Mouse (Mus musculus) kidney, embryonic 14.5 days (tissue): ENCODE results near the gene Slc22a3. TPM values are rescaled to one million over a fixed set of nuclear protein-coding genes. Genes with fewer than 3 reads are reported as not detected.
A peak's percentile ranks its signal among the peaks of the same experiment; 100 is the strongest.

Experiments used
- ATAC-seq: fragments of 200-750 bp; cut with Nextera tagmentation; 2 replicates; pipeline ENCODE4 v1.8.0; 2017; ENCODE audit warnings: moderate number of reproducible peaks, mild to moderate bottlenecking, moderate TSS enrichment, moderate library complexity; ENCODE audit not compliant: low FRiP score, low TSS enrichment
- H3K27ac ChIP-seq: fragments of 300-500 bp; sonication (generic); 2 replicates; pipeline ENCODE4 v1.5.1; 2014; ENCODE audit warnings: low read depth, mild to moderate bottlenecking, low read length, moderate library complexity, mixed read lengths
- H3K27me3 ChIP-seq: fragments of 300-500 bp; sonication (generic); 2 replicates; pipeline ENCODE4 v1.6.1; 2014; ENCODE audit warnings: mild to moderate bottlenecking, low read length; ENCODE audit not compliant: control insufficient read depth, insufficient read depth
- H3K36me3 ChIP-seq: fragments of 300-500 bp; sonication (generic); 2 replicates; pipeline ENCODE4 v1.6.1; 2014; ENCODE audit warnings: low read length, mixed read lengths; ENCODE audit not compliant: control insufficient read depth, insufficient read depth
- H3K4me1 ChIP-seq: fragments of 300-500 bp; sonication (generic); 2 replicates; pipeline ENCODE4 v1.6.1; 2014; ENCODE audit warnings: low read length, mixed read lengths; ENCODE audit not compliant: control insufficient read depth, insufficient read depth
- H3K4me2 ChIP-seq: fragments of 300-500 bp; sonication (generic); replicated peaks from 2 replicates; pipeline ENCODE4 v1.6.1; 2014; ENCODE audit warnings: low read depth, mild to moderate bottlenecking, low read length
- H3K4me3 ChIP-seq: fragments of 300-500 bp; sonication (generic); 2 replicates; pipeline ENCODE4 v1.5.1; 2014; ENCODE audit warnings: mild to moderate bottlenecking, low read length
- H3K9ac ChIP-seq: fragments of 300-500 bp; sonication (generic); 2 replicates; pipeline ENCODE4 v1.6.1; 2014; ENCODE audit warnings: low read depth, mild to moderate bottlenecking, low read length, moderate library complexity
- H3K9me3 ChIP-seq: fragments of 300-500 bp; sonication (generic); 2 replicates; pipeline ENCODE4 v1.6.1; 2016; ENCODE audit warnings: low read length; ENCODE audit not compliant: control insufficient read depth
- WGBS: fragments of 180-500 bp; shearing (Covaris S2); extraction: QIAGEN DNeasy Blood & Tissue Kit; methylation state at CpG from one replicate; pipeline ENCODE4 v1.1.7; 2014; 5-methylcytosine and 5-hydroxymethylcytosine counted together
- polyA plus RNA-seq: library from polyadenylated mRNA; unstranded; fragments of >200 nt; fragmentation: Nextera tagmentation; extraction: Ambion mirVana; gene quantifications from 2 replicates; pipeline ENCODE4 v1.2.1, GENCODE M21; 2014

The Slc22a3 gene
- polyA plus RNA-seq, 1 experiment from 2014 or later, result 0.53 TPM

GRCm38 (mm10) chr17:12373601-12374144 is 133.8 kb downstream of the Slc22a3 start:
- WGBS, result 77% methylated on average over 3 of the region's 3 CpGs
- H3K9ac ChIP-seq, result no peak overlapping the region

GRCm38 (mm10) chr17:12372021-12372420 is 135.5 kb downstream of the Slc22a3 start:
- Histone ChIP-seq H3K4me1 (no peaks in the 10 kb centered on the region), H3K4me3 (no peak overlapping the region), H3K9ac (no peak overlapping the region), H3K27me3 (no peaks in the 10 kb centered on the region), H3K4me2 (no peak overlapping the region), H3K9me3 (no peaks in the 10 kb centered on the region), H3K27ac (no peak overlapping the region), H3K36me3 (no peaks in the 10 kb centered on the region)
- 0 out of 2 replicates have a peak, but pooled peaks have one; percentile 4 for ATAC-seq
- 30% methylated on average over 4 of the region's 4 CpGs for WGBS

More at GRCm38 (mm10) chr17:12373601-12374144, 133.8 kb downstream of the Slc22a3 start:
- Histone ChIP-seq H3K4me1 (no peaks in the 10 kb centered on the region), H3K9me3 (no peaks in the 10 kb centered on the region), H3K4me3 (no peak overlapping the region), H3K27me3 (no peaks in the 10 kb centered on the region), H3K4me2 (no peak overlapping the region), H3K27ac (no peak overlapping the region), H3K36me3 (no peaks in the 10 kb centered on the region)
- ATAC-seq, result no peak

- ATAC-seq, result no peak
- H3K4me2 ChIP-seq, result no peak overlapping the region
- 37% methylated on average over 10 of the region's 10 CpGs for WGBS
Observed at GRCm38 (mm10) chr17:12371310-12371925, 136.1 kb downstream of the Slc22a3 start.

GRCm38 (mm10) chr17:12370289-12370688 is 137.2 kb downstream of the Slc22a3 start:
- Histone ChIP-seq H3K27ac (no peak overlapping the region), H3K4me1 (no peaks in the 10 kb centered on the region), H3K9ac (no peak overlapping the region), H3K4me2 (no peak overlapping the region), H3K36me3 (no peaks in the 10 kb centered on the region), H3K4me3 (no peak overlapping the region), H3K9me3 (no peaks in the 10 kb centered on the region), H3K27me3 (no peaks in the 10 kb centered on the region)
- WGBS, result 81% methylated on average over 4 of the region's 4 CpGs
- no peak for ATAC-seq

More at GRCm38 (mm10) chr17:12371310-12371925, 136.1 kb downstream of the Slc22a3 start:
- Histone ChIP-seq H3K9me3 (no peaks in the 10 kb centered on the region), H3K4me3 (no peak overlapping the region), H3K27ac (no peak overlapping the region), H3K4me1 (no peaks in the 10 kb centered on the region), H3K9ac (no peak overlapping the region), H3K27me3 (no peaks in the 10 kb centered on the region), H3K36me3 (no peaks in the 10 kb centered on the region)

GRCm38 (mm10) chr17:12369393-12369792 is 138.1 kb downstream of the Slc22a3 start:
- no peaks in the 10 kb centered on the region for H3K4me1 ChIP-seq
- no peak for ATAC-seq
- no peak overlapping the region for H3K9ac ChIP-seq
- H3K4me3 ChIP-seq, result no peak overlapping the region
- 18% methylated on average over 5 of the region's 5 CpGs for WGBS
- no peaks in the 10 kb centered on the region for H3K9me3 ChIP-seq
- no peaks in the 10 kb centered on the region for H3K27me3 ChIP-seq
- no peak overlapping the region for H3K4me2 ChIP-seq
- H3K36me3 ChIP-seq, result no peaks in the 10 kb centered on the region
- no peak overlapping the region for H3K27ac ChIP-seq

Other genes starting within 250 kb of the Slc22a3 start
- gene Map3k4, start 188.9 kb downstream of the Slc22a3 start, polyA plus RNA-seq, result 46.4 and 53.0 TPM in 2 replicates
- not detected in 2 replicates for gene Plg, start 129.1 kb downstream of the Slc22a3 start, polyA plus RNA-seq
- gene Slc22a2, start 76.4 kb upstream of the Slc22a3 start, polyA plus RNA-seq, result 0.23 and 1.8 TPM in 2 replicates
- gene Slc22a1, start 168.1 kb upstream of the Slc22a3 start, polyA plus RNA-seq, result 0.63 and 1.2 TPM in 2 replicates